Mouse (Mus musculus): Measurements from ENCODE around the gene Neurl3. TPM values are rescaled to one million over a fixed set of nuclear protein-coding genes. Genes with fewer than 3 reads are reported as not detected.

Gene Neurl3
- total and polyA plus RNA-seq, 3 experiments = 38.7 to 140 (median 120) TPM

GRCm38 (mm10) chr1:36257276-36257675 lies 17.2 kb downstream of the Neurl3 start:
- TF ChIP-seq GATA2 (IDR thresholded peaks at IDR 0.05; ENCODE audit: borderline replicate concordance, low read depth, low read length) = no peak
- no peak for TF ChIP-seq CTCF (IDR thresholded peaks at IDR 0.05; ENCODE audit: low read depth, low read length)
- no peak for TF ChIP-seq GATA1 (IDR thresholded peaks at IDR 0.05; ENCODE audit: borderline replicate concordance, low read length)
- TF ChIP-seq TAL1 (conservative IDR thresholded peaks at IDR 0.05; ENCODE audit: low read depth, low read length) = no peak
- TF ChIP-seq POLR2AphosphoS5 (IDR thresholded peaks at IDR 0.05; ENCODE audit: insufficient replicate concordance, low read depth, low read length) = no peak
- peaks cover 8% of the 10 kb centered on the region for H3K27me3 ChIP-seq (ENCODE audit: insufficient read depth, low read length)
- H3K36me3 ChIP-seq (replicated peaks) = no peaks in the 10 kb centered on the region
- ATAC-seq (ENCODE audit: extremely low read depth, insufficient number of reproducible peaks, low FRiP score, poor library complexity, severe bottlenecking) (no peak), DNase-seq (ENCODE audit: low spot score) (no peak)
- peaks cover 17% of the 10 kb centered on the region for H3K9me3 ChIP-seq (replicated peaks)
- peaks cover 55% of the 10 kb centered on the region for H3K4me1 ChIP-seq (ENCODE audit: insufficient read depth, low read depth, low read length)
- H3K4me3 ChIP-seq (ENCODE audit: low read depth, low read length) = no peak overlapping the region

- no peak for ATAC-seq (ENCODE audit: extremely low read depth, insufficient number of reproducible peaks, low FRiP score, poor library complexity, severe bottlenecking)
Observed at GRCm38 (mm10) chr1:36255871-36256640, 18.4 kb downstream of the Neurl3 start.

GRCm38 (mm10) chr1:36254635-36255360 lies 19.7 kb downstream of the Neurl3 start:
- H3K4me1 ChIP-seq (ENCODE audit: insufficient read depth, low read depth, low read length) = peaks cover 48% of the 10 kb centered on the region
- H3K36me3 ChIP-seq (replicated peaks) = no peaks in the 10 kb centered on the region
- no peak for ATAC-seq (ENCODE audit: extremely low read depth, insufficient number of reproducible peaks, low FRiP score, poor library complexity, severe bottlenecking)
- H3K9me3 ChIP-seq (replicated peaks) = peaks cover 17% of the 10 kb centered on the region
- TF ChIP-seq GATA1 (IDR thresholded peaks at IDR 0.05; ENCODE audit: borderline replicate concordance, low read length) = no peak
- peak; percentile 25; the same call in 1 of the 2 replicates for TF ChIP-seq CTCF (IDR thresholded peaks at IDR 0.05; ENCODE audit: low read depth, low read length)
- TF ChIP-seq GATA2 (IDR thresholded peaks at IDR 0.05; ENCODE audit: borderline replicate concordance, low read depth, low read length) = no peak
- TF ChIP-seq POLR2AphosphoS5 (IDR thresholded peaks at IDR 0.05; ENCODE audit: insufficient replicate concordance, low read depth, low read length) = no peak
- TF ChIP-seq TAL1 (conservative IDR thresholded peaks at IDR 0.05; ENCODE audit: low read depth, low read length) = no peak
- H3K27me3 ChIP-seq (ENCODE audit: insufficient read depth, low read length) = peaks cover 10% of the 10 kb centered on the region
- no peak for DNase-seq (ENCODE audit: low spot score)
- H3K4me3 ChIP-seq (ENCODE audit: low read depth, low read length) = no peak overlapping the region

More at GRCm38 (mm10) chr1:36255871-36256640, 18.4 kb downstream of the Neurl3 start:
- no peak overlapping the region for H3K4me3 ChIP-seq (ENCODE audit: low read depth, low read length)
- peaks cover 52% of the 10 kb centered on the region for H3K4me1 ChIP-seq (ENCODE audit: insufficient read depth, low read depth, low read length)
- no peaks in the 10 kb centered on the region for H3K36me3 ChIP-seq (replicated peaks)
- no peak for TF ChIP-seq POLR2AphosphoS5 (IDR thresholded peaks at IDR 0.05; ENCODE audit: insufficient replicate concordance, low read depth, low read length)
- no peak for TF ChIP-seq GATA2 (IDR thresholded peaks at IDR 0.05; ENCODE audit: borderline replicate concordance, low read depth, low read length)
- TF ChIP-seq TAL1 (conservative IDR thresholded peaks at IDR 0.05; ENCODE audit: low read depth, low read length) = no peak
- TF ChIP-seq CTCF (IDR thresholded peaks at IDR 0.05; ENCODE audit: low read depth, low read length) = no peak
- TF ChIP-seq GATA1 (IDR thresholded peaks at IDR 0.05; ENCODE audit: borderline replicate concordance, low read length) = no peak
- H3K9me3 ChIP-seq (replicated peaks) = peaks cover 17% of the 10 kb centered on the region
- no peak for DNase-seq (ENCODE audit: low spot score)
- peaks cover 8% of the 10 kb centered on the region for H3K27me3 ChIP-seq (ENCODE audit: insufficient read depth, low read length)

GRCm38 (mm10) chr1:36252791-36253190 lies 21.7 kb downstream of the Neurl3 start:
- Histone ChIP-seq H3K9me3 (replicated peaks) (peaks cover 7% of the 10 kb centered on the region), H3K4me3 (ENCODE audit: low read depth, low read length) (no peak overlapping the region), H3K27me3 (ENCODE audit: insufficient read depth, low read length) (peaks cover 15% of the 10 kb centered on the region), H3K36me3 (replicated peaks) (no peaks in the 10 kb centered on the region), H3K4me1 (ENCODE audit: insufficient read depth, low read depth, low read length) (peaks cover 41% of the 10 kb centered on the region)
- TF ChIP-seq TAL1 (conservative IDR thresholded peaks at IDR 0.05; ENCODE audit: low read depth, low read length) = no peak
- no peak for TF ChIP-seq GATA2 (IDR thresholded peaks at IDR 0.05; ENCODE audit: borderline replicate concordance, low read depth, low read length)
- TF ChIP-seq CTCF (IDR thresholded peaks at IDR 0.05; ENCODE audit: low read depth, low read length) = peak; percentile 97
- TF ChIP-seq GATA1 (IDR thresholded peaks at IDR 0.05; ENCODE audit: borderline replicate concordance, low read length) = no peak
- DNase-seq (ENCODE audit: low spot score) (peak; percentile 82), ATAC-seq (ENCODE audit: extremely low read depth, insufficient number of reproducible peaks, low FRiP score, poor library complexity, severe bottlenecking) (peak; percentile 66; the same call in 1 of the 2 replicates)

GRCm38 (mm10) chr1:36251426-36251825 lies 23.1 kb downstream of the Neurl3 start:
- Histone ChIP-seq H3K4me3 (ENCODE audit: low read depth, low read length) (no peak overlapping the region), H3K36me3 (replicated peaks) (no peaks in the 10 kb centered on the region), H3K27me3 (ENCODE audit: insufficient read depth, low read length) (peaks cover 20% of the 10 kb centered on the region), H3K4me1 (ENCODE audit: insufficient read depth, low read depth, low read length) (peaks cover 41% of the 10 kb centered on the region), H3K9me3 (replicated peaks) (peaks cover 4% of the 10 kb centered on the region)
- no peak for TF ChIP-seq GATA2 (IDR thresholded peaks at IDR 0.05; ENCODE audit: borderline replicate concordance, low read depth, low read length)
- TF ChIP-seq TAL1 (conservative IDR thresholded peaks at IDR 0.05; ENCODE audit: low read depth, low read length) = no peak
- no peak for ATAC-seq (ENCODE audit: extremely low read depth, insufficient number of reproducible peaks, low FRiP score, poor library complexity, severe bottlenecking)
- no peak for DNase-seq (ENCODE audit: low spot score)

- peaks cover 11% of the 10 kb centered on the region for H3K27me3 ChIP-seq (ENCODE audit: insufficient read depth, low read length)
- H3K36me3 ChIP-seq (replicated peaks) = peaks cover 5% of the 10 kb centered on the region
- no peak for DNase-seq (ENCODE audit: low spot score)
- H3K9me3 ChIP-seq (replicated peaks) = no peaks in the 10 kb centered on the region
- H3K4me1 ChIP-seq (ENCODE audit: insufficient read depth, low read depth, low read length) = peaks cover 45% of the 10 kb centered on the region
- ATAC-seq (ENCODE audit: extremely low read depth, insufficient number of reproducible peaks, low FRiP score, poor library complexity, severe bottlenecking) = no peak
- H3K4me3 ChIP-seq (ENCODE audit: low read depth, low read length) = no peak overlapping the region
- TF ChIP-seq GATA1 (IDR thresholded peaks at IDR 0.05; ENCODE audit: borderline replicate concordance, low read length) = no peak
- no peak for TF ChIP-seq TAL1 (conservative IDR thresholded peaks at IDR 0.05; ENCODE audit: low read depth, low read length)
- no peak for TF ChIP-seq GATA2 (IDR thresholded peaks at IDR 0.05; ENCODE audit: borderline replicate concordance, low read depth, low read length)
- no peak for TF ChIP-seq POLR2AphosphoS5 (IDR thresholded peaks at IDR 0.05; ENCODE audit: insufficient replicate concordance, low read depth, low read length)
- no peak for TF ChIP-seq CTCF (IDR thresholded peaks at IDR 0.05; ENCODE audit: low read depth, low read length)
Observed at GRCm38 (mm10) chr1:36246688-36247087, 27.8 kb downstream of the Neurl3 start.

All from G1E (cell line).